Mouse (Mus musculus) adipocyte (in vitro differentiated cells): ENCODE results near the gene Kncn.

ENCODE experiments used
- DNase-seq: peaks from one replicate; pipeline ENCODE4 v3.0.0-alpha.2; 2016; ENCODE audit warnings: low spot score

Gene Kncn

GRCm38 (mm10) chr4:115884022-115884421, at the start of gene Kncn:
Kncn (plus strand) TSS chr4:115884400.
- no peak for DNase-seq

- peak; percentile 53 for DNase-seq
Measured at GRCm38 (mm10) chr4:115835576-115835975, 48.6 kb upstream of the Kncn start.

GRCm38 (mm10) chr4:115838196-115838595, 46.0 kb upstream of the Kncn start:
- no peak for DNase-seq

- peak; percentile 95 for DNase-seq
Measured at GRCm38 (mm10) chr4:115838696-115839641, 45.2 kb upstream of the Kncn start, which contains the start of gene Mknk1. Mknk1 (plus strand) TSS chr4:115839198.

GRCm38 (mm10) chr4:115839956-115840355, 44.2 kb upstream of the Kncn start:
- DNase-seq = peak; percentile 26

GRCm38 (mm10) chr4:115840842-115841241, 43.4 kb upstream of the Kncn start:
- DNase-seq = no peak

GRCm38 (mm10) chr4:115846656-115847055, 37.5 kb upstream of the Kncn start:
- DNase-seq = peak; percentile 73

- DNase-seq = peak; percentile 35
Measured at GRCm38 (mm10) chr4:115847377-115847776, 36.8 kb upstream of the Kncn start.

GRCm38 (mm10) chr4:115848083-115848482, 36.1 kb upstream of the Kncn start:
- no peak for DNase-seq

- DNase-seq = no peak
Measured at GRCm38 (mm10) chr4:115848990-115849677, 35.1 kb upstream of the Kncn start.

- no peak for DNase-seq
Measured at GRCm38 (mm10) chr4:115850111-115850510, 34.1 kb upstream of the Kncn start.

- no peak for DNase-seq
Measured at GRCm38 (mm10) chr4:115850631-115851030, 33.6 kb upstream of the Kncn start.

- no peak for DNase-seq
Measured at GRCm38 (mm10) chr4:115851569-115851968, 32.6 kb upstream of the Kncn start.

GRCm38 (mm10) chr4:115855100-115855499, 29.1 kb upstream of the Kncn start:
- no peak for DNase-seq

- no peak for DNase-seq
Measured at GRCm38 (mm10) chr4:115855609-115856008, 28.6 kb upstream of the Kncn start.

- no peak for DNase-seq
Measured at GRCm38 (mm10) chr4:115856282-115856681, 27.9 kb upstream of the Kncn start.

GRCm38 (mm10) chr4:115857293-115857883, 26.8 kb upstream of the Kncn start:
- no peak for DNase-seq

GRCm38 (mm10) chr4:115863352-115863751, 20.8 kb upstream of the Kncn start:
- DNase-seq = no peak

- DNase-seq = no peak
Measured at GRCm38 (mm10) chr4:115863880-115864279, 20.3 kb upstream of the Kncn start.

- no peak for DNase-seq
Measured at GRCm38 (mm10) chr4:115869512-115870210, 14.5 kb upstream of the Kncn start.

GRCm38 (mm10) chr4:115873231-115873630, 11.0 kb upstream of the Kncn start:
- DNase-seq = no peak

- DNase-seq = no peak
Measured at GRCm38 (mm10) chr4:115878216-115878678, 6.0 kb upstream of the Kncn start.
